Mouse (Mus musculus) kidney, postnatal 25 days (tissue): ENCODE measurements around the gene Triml1.

Source experiments
- DNase-seq, 2 experiments: peaks; one replicate each; pipeline ENCODE4 v3.0.0; 2021; ENCODE audit warnings: mixed read lengths in 2 of 2

Gene Triml1

DNA sequence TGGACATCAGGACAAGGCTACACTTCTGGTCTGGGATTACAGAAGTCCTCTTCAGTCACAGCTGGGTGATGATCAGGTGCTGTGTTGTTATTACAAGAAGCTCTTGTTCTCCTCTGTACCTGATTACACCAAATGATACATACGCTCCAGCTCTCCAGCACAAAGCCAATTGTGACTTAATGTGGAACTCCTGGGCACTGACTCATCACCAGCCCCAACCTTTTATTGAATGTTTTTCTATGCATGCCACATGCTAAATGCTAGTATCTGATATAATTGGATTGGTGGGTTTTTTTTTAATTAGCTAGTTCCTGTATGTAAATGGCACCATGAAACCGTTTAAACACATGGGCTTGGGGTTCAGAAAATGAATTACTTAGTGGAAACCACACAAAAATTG lies at the start of gene Triml1:
Triml1 (minus strand) TSS at position 101 of the 400 bp plus-strand sequence.
- DNase-seq = no peak

DNA sequence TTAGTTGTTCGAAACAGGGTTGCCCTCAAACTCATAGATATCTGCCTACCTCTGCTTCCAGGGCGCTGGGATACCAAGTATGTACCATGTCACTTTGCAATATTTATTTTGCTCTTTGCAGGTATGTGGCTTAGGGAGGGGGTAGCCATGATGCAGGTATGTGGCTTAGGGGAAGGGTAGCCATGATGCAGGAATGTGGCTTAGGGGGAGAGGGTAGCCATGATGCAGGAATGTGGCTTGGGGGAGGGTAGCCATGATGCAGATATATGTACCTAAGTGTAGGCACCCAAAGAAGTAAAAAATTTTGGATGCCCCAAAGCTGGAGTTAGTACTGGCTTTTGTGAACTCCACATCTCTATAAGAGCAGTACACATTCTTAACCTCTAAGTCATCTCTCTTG lies 41.0 kb upstream of the Triml1 start:
- no peak for DNase-seq

DNA sequence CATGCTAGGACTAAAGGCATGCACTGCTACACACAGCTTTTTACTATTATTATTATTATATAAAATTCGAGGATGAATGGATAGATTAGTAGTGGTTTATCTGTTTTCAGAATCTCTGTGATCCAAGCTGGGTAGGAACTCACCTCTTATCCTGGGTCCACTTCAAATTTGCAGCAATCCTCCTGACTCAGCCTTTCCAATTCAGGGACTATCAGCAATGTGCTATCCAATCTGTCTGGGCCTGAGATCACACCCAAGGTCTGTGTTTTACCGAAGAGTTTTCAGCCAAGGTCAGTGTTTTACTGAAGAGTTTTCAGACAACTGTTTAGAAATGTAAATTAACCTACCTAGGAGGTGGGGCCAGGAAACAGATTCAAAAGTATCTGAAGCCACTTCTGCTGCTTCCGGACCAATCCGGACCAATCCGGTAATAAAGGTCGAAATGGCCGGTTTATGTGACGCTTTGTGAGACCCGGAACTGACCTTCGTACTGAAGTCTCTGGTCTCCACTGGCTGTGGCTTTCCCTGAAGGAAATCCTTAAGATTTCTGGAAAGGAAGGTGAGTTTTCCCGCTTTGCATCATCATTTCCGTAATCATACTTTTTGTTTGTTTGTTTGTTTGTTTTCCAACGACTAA lies 38.9 kb upstream of the Triml1 start, which contains the start of gene Triml2:
Triml2 (plus strand) TSS at position 488 of the 637 bp plus-strand sequence.
- DNase-seq = no peak

DNA sequence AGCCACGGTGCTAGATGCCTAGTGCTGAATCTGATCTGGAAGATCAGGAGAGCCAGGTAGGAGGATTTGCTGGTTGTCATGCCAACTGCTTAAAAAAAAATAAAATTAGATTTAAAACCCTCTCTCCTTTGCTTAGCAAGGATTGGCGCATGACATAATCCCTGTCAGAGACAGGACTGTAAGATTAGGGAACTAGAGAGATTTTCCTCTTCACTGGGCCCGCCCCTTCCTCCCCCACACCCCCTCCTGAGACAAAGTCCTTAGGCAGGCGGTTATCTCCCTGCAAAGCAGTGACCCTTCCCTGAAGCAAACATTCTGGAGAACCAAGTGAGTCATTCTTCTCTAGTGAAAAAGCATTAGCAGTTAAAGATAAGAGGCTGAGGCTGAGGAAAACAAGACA lies 37.9 kb upstream of the Triml1 start:
- DNase-seq = no peak

DNA sequence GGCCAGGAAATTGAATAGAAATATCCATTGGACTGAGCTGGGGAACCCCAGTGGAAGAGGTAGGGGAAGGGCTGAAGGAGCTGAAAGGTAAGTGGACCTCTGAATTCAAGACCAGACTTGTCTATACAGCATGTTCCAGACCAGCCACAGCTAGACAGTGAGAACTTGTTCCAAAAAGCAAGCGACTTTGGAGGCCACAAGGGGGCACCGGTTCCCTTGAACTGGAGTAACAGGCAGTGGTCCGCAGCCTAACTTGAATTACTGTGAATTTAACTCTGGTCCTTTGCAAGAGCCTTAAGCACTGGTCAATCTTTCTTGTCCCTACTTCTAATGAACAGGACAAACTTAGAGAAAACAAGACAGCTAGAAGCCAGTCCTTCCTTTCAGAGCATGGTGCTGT lies 37.0 kb upstream of the Triml1 start:
- peak in 1 of 2 experiments; percentile 20 for DNase-seq

DNA sequence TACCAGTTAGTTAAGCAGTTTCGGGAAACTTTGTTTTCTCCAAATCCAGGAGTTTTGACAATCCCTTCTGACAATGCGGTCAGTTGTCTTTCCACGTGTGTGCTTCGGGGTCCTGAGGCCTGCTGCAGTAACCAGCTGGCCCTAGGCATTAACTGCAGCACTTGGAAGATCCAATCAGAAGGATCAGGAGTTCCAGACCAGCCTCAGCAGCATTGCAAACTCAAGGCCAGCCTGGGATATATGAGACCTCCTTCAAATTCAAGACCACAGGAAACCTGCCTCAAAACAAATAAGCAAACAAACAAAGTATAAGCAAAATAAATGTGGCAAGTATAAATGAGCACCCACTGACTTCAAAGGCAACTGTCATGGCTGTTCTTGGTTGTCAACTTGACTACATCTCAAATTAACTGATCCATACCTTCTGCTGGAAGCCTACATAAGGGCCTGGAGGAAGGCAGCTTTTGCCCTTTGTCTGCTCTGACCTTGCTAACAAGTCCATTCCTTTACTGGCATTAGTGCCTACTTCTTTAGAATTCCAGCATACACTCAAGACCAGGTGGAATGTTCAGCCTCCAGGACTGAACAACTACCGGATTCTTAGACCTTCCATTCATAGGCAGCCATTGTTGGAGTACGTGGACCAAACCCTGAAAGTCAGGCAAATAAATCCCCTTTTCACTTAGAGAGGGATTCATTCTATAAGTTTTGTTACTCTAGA lies 35.6 kb upstream of the Triml1 start:
- DNase-seq = no peak

DNA sequence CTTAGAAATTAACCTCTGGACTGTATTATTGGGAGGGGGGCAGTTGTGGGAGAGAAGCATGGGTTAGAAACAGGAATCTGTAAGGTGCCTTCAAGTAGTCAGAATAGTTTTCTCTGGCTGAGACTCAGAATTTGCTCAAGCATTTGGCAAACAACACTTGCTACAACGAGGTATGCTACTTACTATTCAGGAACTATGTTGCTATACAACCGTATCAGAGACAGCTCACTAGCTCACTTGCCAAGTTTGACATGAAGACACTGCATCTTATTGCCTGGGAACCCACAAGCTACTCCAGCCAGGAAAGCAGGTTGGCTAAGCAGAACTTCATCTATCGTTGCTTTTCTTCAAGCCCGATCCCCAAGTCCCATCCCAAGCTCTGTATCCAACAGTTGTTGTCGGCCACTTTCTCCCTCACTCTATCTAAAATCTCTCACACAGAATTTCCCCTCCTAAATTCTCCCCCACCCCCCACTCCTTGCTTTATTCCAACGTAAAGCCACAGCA lies 28.0 kb upstream of the Triml1 start:
- no peak for DNase-seq

DNA sequence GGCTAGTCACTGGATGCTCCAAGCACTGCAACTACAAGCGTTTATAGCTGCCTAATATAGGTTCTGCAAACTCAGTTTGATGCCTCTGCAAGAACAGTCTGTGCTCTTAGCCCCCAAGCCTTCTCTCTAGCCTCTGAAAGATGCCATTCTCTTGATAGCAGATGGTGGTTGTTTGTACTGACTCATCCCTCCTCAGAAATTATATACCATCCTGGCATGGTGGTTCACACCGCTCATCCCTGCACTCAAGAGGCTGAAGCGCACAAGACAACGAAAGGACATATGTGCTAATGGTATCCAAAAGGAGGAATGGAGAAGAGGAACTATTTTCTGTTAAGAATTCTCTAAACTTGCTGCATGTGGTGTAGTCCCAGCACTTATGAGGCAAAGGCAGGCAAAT lies 26.8 kb upstream of the Triml1 start:
- DNase-seq = no peak

DNA sequence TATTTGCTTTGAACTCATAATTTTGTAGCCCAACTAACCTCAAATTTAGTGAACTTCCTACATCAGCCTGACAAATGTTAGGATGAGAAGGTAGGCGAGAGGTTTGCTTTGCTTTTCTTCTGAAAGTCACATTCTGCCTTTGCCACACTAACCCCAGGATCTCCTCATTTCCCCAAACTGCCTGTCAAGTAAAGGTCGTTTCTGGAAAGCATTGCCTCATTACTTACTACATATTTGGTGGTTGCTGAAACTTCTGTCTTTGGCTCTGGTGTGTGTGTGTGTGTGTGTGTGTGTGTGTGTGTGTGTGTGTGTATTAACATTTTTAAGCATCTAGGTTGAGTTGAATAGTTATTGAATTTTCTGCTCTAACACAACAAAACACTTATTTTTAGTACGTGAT lies 23.2 kb upstream of the Triml1 start:
- no peak for DNase-seq

DNA sequence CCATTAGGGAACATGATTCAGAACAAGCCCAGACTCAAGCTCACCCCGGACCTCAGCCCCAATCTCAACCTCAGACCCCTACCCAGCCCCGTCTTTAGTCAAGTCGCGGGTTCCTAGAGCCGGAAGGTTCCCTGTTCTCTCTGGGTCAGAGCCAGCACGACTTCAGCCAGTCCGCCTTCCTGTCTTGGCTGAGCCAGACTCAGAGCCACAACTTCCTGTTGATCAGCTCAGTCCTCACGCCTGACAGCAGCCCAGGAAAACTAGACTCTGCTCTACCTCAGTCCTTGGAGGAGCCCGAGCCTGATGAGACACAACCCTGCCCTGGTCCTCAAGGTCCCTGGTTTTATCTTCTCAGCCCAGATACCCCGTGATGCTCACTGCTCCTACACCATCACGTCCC lies 22.0 kb upstream of the Triml1 start:
- DNase-seq = no peak

DNA sequence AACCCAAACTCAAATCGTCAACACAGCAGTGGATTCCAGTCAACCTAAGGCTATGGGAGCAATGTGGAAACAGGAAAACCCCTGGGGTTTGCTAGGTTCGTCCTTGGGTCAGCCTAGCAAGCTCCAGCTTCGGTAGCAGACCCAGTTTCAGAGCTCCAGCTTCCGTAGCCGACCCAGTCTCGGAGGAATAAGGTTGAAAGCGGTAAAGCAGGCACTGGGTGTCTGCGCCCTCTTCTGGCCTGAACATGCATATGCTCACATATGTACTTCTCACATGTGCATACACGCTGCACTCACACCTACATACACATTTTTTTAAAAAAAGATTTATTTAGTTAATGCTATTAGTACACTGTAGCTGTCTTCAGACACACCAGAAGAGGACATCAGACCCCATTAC lies 8.0 kb upstream of the Triml1 start:
- no peak for DNase-seq

DNA sequence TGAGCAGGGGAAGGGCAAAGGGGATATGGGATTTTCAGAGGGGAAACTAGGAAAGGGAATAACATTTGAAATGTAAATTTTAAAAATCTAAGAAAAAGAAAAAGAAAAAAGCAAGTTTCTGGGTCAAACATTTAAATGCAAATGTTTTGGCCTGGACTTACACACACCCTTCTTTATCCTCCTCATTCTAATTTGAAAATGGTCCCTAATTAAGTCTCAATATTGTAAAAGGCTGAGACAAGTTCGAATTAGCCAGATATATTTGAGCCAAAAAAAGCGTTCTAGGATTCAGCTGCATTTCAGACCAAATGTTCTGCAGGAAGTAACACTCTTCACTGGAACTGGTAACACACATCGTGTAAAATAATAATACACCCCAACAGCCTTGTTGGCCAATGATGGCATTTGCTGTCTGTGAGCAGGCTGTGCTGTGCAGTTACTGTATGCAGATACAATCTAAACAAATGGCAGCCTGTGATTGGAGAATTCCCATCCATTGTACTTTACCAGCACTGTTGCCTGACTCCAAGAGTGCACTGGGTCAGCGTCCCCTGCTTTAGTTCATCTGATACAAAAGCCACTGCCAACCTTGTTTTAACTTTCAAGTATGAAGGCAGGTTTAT lies 30.0 kb downstream of the Triml1 start:
- DNase-seq = no peak
